Mouse (Mus musculus): Measurements from ENCODE around the gene Commd1. TPM values are rescaled to one million over a fixed set of nuclear protein-coding genes. Genes with fewer than 3 reads are reported as not detected.

Commd1 gene
- polyA plus RNA-seq, 1 experiment from 2014 or later: 372 TPM

DNA sequence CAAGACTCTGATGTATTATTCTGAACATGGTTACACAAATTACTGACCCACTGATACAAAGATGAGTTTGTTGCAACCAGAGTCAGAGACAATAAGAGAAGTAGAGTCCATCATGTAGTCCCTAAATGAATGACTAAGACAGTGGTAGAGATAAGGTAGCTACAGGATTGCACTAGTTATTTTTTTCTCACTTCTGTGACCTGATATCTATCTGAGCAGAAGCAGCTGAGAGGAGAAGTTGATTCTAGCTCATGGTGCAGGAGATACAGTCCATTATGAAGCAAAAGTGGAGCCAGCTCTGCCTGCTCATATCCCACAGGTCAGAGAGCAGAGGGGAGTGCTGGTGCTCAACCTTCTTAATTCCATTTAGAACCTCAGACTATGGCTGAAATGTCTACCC is 50.0 kb downstream of the Commd1 start:
- H3K9ac ChIP-seq: no peak overlapping the region
- H3K9me3 ChIP-seq: no peaks in the 10 kb centered on the region
- no peak overlapping the region for H3K4me2 ChIP-seq (replicated peaks)
- no peak for ATAC-seq (ENCODE audit: low FRiP score, low read depth)
- H3K36me3 ChIP-seq: peaks cover 3% of the 10 kb centered on the region; the same call in 1 of the 2 replicates
- H3K27me3 ChIP-seq: no peaks in the 10 kb centered on the region
- no peak overlapping the region for H3K4me3 ChIP-seq
- H3K4me1 ChIP-seq: no peaks in the 10 kb centered on the region
- H3K27ac ChIP-seq: no peak overlapping the region

DNA sequence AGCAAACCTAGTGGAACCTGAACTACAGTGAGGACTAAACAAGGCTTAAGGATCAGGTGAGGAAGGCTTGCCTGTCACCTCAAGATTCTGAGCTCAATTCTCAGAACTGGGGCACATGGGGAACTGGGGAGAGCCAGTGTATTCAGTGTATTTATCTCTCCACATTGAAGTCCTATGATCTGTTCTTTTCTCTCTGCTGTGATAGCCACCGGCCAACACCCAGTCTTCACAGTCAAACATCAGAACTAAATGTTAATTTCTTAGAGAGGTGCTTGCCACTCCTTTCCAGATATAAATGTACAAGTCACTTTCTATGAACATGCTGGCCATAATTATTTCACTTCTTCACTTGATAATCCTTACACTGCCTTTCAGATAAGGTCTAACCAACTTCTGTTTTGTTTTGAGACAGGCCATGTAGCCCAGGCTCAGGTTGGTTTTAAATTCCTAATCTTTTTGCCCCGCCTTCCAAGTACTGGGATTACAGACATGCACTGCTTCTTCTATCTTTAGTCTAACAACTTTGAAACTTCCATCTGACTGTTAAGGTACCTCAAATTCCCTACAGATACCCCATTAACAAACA is 50.8 kb downstream of the Commd1 start:
- ATAC-seq (ENCODE audit: low FRiP score, low read depth): no peak
- WGBS: 90% methylated on average over 2 of the region's 2 CpGs
- Histone ChIP-seq H3K4me3 (no peak overlapping the region), H3K9me3 (no peaks in the 10 kb centered on the region), H3K9ac (no peak overlapping the region), H3K36me3 (peaks cover 3% of the 10 kb centered on the region; the same call in 1 of the 2 replicates), H3K27ac (no peak overlapping the region), H3K4me1 (no peaks in the 10 kb centered on the region), H3K27me3 (no peaks in the 10 kb centered on the region), H3K4me2 (replicated peaks) (no peak overlapping the region)

DNA sequence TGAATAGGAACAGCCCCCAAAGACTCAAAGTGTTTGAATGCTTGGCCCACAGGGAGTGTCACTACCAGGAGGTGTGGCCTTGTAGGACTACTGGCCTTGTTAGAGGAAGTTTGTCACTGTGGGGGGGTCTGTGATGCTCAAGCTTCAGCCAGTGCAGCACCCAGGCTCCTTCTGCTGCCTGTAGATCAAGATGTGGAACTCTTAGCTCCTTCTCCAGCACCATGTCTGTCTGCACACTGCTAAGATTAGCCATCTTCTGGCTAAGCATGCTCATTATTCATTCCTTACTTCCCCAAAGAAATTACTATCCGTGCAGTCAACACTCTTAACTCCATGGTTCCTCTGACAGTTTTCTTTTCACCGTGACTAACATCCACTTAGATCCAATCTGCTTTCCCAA is 52.1 kb downstream of the Commd1 start:
- no peak overlapping the region for H3K4me2 ChIP-seq (replicated peaks)
- H3K9ac ChIP-seq: no peak overlapping the region
- no peak overlapping the region for H3K4me3 ChIP-seq
- H3K27me3 ChIP-seq: no peaks in the 10 kb centered on the region
- WGBS: 78% methylated on average over 2 of the region's 2 CpGs
- no peak overlapping the region for H3K27ac ChIP-seq
- no peaks in the 10 kb centered on the region for H3K4me1 ChIP-seq
- peaks cover 3% of the 10 kb centered on the region; the same call in 1 of the 2 replicates for H3K36me3 ChIP-seq
- no peak for ATAC-seq (ENCODE audit: low FRiP score, low read depth)
- no peaks in the 10 kb centered on the region for H3K9me3 ChIP-seq

DNA sequence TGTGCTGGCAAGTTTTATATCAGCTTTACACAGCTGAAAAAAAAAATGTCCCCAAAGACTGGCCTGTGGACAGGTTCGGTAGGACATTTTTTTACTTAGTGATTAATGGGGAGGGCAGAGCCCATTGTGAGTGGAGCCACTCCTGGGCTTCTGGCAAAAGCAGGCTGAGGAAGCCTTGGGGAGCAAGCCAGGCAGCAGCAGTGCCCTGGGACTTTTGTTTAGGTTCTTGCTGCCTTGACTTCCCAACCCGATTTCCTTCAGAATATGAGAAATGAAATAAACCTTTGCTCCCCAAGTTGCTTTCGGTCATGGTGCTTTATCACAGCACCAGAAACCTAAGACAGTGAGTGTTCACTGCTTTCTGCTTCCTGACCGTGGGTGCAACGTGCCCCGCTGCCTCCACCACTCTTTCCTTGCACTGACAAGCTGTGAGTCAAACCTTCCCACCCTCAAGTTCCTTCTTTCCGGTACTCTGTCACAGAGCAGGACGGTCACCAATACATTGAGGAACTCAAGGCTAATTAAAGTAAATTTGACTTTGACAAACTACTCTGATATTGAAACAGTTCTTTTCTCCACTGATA is 53.5 kb downstream of the Commd1 start:
- no peak for ATAC-seq (ENCODE audit: low FRiP score, low read depth)

DNA sequence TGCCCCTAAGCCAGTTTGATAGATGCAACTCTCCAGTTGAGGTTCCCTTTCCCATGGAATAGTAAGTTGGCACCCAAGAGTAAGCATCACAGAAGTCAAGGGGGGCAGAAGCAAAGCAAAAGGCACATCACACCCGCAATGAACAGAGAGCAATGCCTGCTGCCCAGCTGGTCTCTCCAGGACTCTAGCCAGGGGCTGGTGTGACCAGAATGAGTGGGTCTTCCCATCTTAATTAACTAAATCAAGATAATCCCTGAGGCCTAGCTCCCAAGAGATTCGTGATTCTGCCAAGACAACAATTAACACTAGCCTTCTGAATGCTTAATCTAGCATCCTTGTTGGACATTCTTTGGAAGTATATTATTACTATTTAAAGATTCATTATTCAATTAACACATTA is 58.6 kb downstream of the Commd1 start:
- ATAC-seq (ENCODE audit: low FRiP score, low read depth): no peak
- Histone ChIP-seq H3K4me3 (no peak overlapping the region), H3K4me1 (no peaks in the 10 kb centered on the region), H3K9me3 (no peaks in the 10 kb centered on the region), H3K9ac (no peak overlapping the region), H3K27ac (no peak overlapping the region), H3K4me2 (replicated peaks) (no peak overlapping the region), H3K27me3 (no peaks in the 10 kb centered on the region), H3K36me3 (no peaks in the 10 kb centered on the region)
- WGBS: 86% methylated on average over 2 of the region's 2 CpGs

More for the DNA sequence above, 53.5 kb downstream of the Commd1 start:
- no peak overlapping the region for H3K4me2 ChIP-seq (replicated peaks)
- WGBS: 79% methylated on average over 8 of the region's 8 CpGs
- no peaks in the 10 kb centered on the region for H3K9me3 ChIP-seq
- H3K27ac ChIP-seq: no peak overlapping the region
- no peak overlapping the region for H3K9ac ChIP-seq
- no peaks in the 10 kb centered on the region for H3K4me1 ChIP-seq
- H3K27me3 ChIP-seq: no peaks in the 10 kb centered on the region
- H3K36me3 ChIP-seq: peaks cover 3% of the 10 kb centered on the region; the same call in 1 of the 2 replicates
- H3K4me3 ChIP-seq: no peak overlapping the region

DNA sequence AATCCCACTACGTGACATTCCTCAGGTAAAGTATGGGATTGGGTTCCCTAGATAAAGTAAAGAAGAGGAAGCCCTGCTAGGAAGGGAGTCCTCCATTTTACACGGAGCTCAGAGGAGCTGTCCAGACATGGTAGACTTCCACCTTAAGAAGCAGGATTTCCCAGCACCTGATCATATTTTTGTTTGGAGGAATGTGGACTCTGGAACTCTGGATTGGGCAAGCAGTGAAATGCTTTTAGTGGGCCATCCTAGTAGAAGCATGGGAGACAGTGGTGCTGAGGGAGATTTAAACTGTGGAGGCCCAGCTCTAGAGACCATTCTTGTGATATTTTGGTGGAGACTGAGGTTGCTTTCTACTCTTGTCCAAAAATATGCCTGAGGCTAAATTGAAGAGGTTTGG is 59.6 kb downstream of the Commd1 start:
- no peak overlapping the region for H3K27ac ChIP-seq
- no peak overlapping the region for H3K4me3 ChIP-seq
- H3K4me1 ChIP-seq: no peaks in the 10 kb centered on the region
- 79% methylated on average over 2 of the region's 2 CpGs for WGBS
- ATAC-seq (ENCODE audit: low FRiP score, low read depth): no peak
- no peak overlapping the region for H3K4me2 ChIP-seq (replicated peaks)
- H3K27me3 ChIP-seq: no peaks in the 10 kb centered on the region
- H3K9me3 ChIP-seq: no peaks in the 10 kb centered on the region
- H3K36me3 ChIP-seq: no peaks in the 10 kb centered on the region
- no peak overlapping the region for H3K9ac ChIP-seq

DNA sequence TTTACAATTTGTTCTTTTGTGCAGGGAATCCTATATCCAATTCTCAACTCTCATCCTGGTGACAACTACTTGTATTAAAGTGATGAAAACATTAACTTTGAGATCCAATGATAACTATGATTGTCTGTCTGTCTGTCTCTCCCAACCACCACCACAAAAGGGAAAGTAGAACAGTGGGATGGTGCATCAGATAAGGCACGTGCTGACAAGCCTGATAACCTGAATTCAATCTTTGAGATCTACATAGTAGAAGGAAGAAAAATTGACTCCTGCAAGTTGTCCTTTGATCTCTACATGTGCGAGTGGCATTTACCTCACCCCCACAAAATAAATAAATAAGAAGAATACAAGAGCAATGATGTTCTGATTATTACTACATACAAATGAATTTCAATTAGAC is 62.8 kb downstream of the Commd1 start:
- H3K4me2 ChIP-seq (replicated peaks): no peak overlapping the region
- WGBS: 86% methylated on average over 2 of the region's 2 CpGs

DNA sequence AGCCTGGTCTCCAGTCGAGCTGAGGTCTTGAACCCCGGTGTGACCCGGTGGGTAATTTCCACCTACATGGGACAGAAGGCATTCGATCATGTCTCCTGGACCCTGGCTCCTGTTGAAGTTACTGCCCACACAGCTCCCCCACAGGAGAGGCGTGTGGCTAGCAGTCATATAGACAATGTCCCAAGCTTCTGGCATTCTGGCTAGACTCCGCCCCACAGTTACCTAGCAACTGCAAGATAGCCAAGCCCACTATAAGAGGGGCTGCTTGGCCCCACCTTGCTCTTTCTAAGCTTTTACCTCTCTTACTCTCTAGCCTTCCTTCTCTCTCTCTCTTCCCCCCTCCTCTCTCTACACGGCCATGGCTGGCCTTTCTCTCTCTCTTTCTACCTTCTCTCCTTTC is 64.4 kb downstream of the Commd1 start:
- H3K4me2 ChIP-seq (replicated peaks): no peak overlapping the region
- ATAC-seq (ENCODE audit: low FRiP score, low read depth): no peak
- H3K27ac ChIP-seq: no peak overlapping the region
- no peak overlapping the region for H3K9ac ChIP-seq
- no peak overlapping the region for H3K4me3 ChIP-seq
- no peaks in the 10 kb centered on the region for H3K4me1 ChIP-seq
- 92% methylated on average over 7 of the region's 7 CpGs for WGBS
- no peaks in the 10 kb centered on the region for H3K9me3 ChIP-seq
- no peaks in the 10 kb centered on the region for H3K27me3 ChIP-seq
- H3K36me3 ChIP-seq: 0 out of 2 replicates have a peak, but pooled peaks cover 4% of the 10 kb centered on the region

More for the DNA sequence above, 62.8 kb downstream of the Commd1 start:
- Histone ChIP-seq H3K36me3 (0 out of 2 replicates have a peak, but pooled peaks cover 4% of the 10 kb centered on the region), H3K27ac (no peak overlapping the region), H3K4me1 (no peaks in the 10 kb centered on the region), H3K9ac (no peak overlapping the region), H3K4me3 (no peak overlapping the region), H3K9me3 (no peaks in the 10 kb centered on the region), H3K27me3 (no peaks in the 10 kb centered on the region)
- no peak for ATAC-seq (ENCODE audit: low FRiP score, low read depth)

DNA sequence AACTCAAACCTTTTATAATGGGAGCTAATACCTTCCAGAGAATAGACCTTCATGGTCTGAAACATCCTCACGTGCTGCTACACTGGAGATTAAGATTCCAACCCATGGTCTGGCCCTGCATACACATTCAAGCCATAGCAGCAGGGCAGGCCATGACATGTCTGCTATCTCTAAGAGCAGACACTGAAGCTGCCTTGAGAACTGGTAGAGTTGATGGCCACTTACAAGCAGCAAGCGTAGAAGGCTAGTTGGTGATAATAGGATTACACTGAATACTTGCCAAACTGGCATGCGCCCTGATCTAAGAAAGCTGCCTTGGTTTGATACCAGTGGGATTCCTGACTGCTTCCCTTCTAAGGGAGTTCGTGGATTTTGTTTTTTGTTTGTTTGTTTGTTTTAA is 68.4 kb downstream of the Commd1 start:
- no peak for ATAC-seq (ENCODE audit: low FRiP score, low read depth)
- Histone ChIP-seq H3K4me3 (no peak overlapping the region), H3K4me1 (0 out of 2 replicates have a peak, but pooled peaks cover 5% of the 10 kb centered on the region), H3K36me3 (peaks cover 4% of the 10 kb centered on the region; the same call in 1 of the 2 replicates), H3K27ac (no peak overlapping the region), H3K9ac (no peak overlapping the region), H3K4me2 (replicated peaks) (no peak overlapping the region), H3K9me3 (no peaks in the 10 kb centered on the region), H3K27me3 (no peaks in the 10 kb centered on the region)
- 88% methylated on average over 4 of the region's 4 CpGs for WGBS

DNA sequence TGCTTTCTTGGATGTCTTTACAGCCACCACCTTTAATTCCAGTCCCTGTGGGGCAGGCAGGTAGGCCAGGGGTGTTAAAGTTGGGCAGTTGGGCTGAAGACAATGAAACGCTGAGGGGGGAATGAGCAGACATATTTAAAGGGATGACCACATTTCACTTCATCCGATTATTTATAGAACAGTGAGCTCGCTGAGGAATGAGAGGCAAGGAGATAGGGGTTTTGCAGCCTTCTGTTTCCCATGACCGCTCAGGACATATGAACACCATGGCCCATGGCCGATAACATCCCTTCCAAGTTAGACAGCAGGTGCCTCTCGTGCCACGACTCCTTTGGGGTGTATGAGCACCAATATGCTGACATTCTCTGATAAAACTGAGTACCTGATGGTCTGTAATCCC is 70.4 kb downstream of the Commd1 start:
- no peak overlapping the region for H3K4me2 ChIP-seq (replicated peaks)
- no peak for ATAC-seq (ENCODE audit: low FRiP score, low read depth)

DNA sequence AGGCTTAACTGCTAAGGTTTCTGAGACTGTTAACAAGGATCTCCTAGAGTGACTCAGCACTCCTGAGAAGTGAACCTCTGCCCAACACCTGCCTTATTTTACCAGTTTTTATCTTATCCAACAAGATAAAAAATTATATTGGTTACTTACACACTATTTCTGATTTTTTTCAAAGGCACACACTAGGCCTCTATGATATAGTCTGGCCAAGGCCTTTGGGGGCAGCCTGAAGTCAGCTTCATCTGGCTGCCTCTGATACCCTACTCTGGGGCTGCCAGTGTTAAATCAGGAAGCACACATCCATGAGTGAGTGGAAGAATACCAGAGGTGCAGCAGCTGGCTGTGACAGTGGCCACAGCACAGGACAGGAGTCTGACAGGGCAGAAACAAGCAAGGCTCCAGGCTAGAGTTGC is 75.7 kb downstream of the Commd1 start:
- Histone ChIP-seq H3K4me1 (0 out of 2 replicates have a peak, but pooled peaks cover 5% of the 10 kb centered on the region), H3K9ac (no peak overlapping the region), H3K9me3 (no peaks in the 10 kb centered on the region), H3K4me3 (no peak overlapping the region), H3K27ac (no peak overlapping the region), H3K36me3 (no peaks in the 10 kb centered on the region), H3K27me3 (no peaks in the 10 kb centered on the region), H3K4me2 (replicated peaks) (no peak overlapping the region)
- no peak for ATAC-seq (ENCODE audit: low FRiP score, low read depth)

More for the DNA sequence above, 70.4 kb downstream of the Commd1 start:
- H3K4me1 ChIP-seq: 0 out of 2 replicates have a peak, but pooled peaks cover 5% of the 10 kb centered on the region
- 89% methylated on average over 7 of the region's 7 CpGs for WGBS
- H3K9me3 ChIP-seq: no peaks in the 10 kb centered on the region
- no peak overlapping the region for H3K27ac ChIP-seq
- no peaks in the 10 kb centered on the region; the same call in 1 of the 2 replicates for H3K36me3 ChIP-seq
- H3K9ac ChIP-seq: no peak overlapping the region
- no peak overlapping the region for H3K4me3 ChIP-seq
- no peaks in the 10 kb centered on the region for H3K27me3 ChIP-seq

DNA sequence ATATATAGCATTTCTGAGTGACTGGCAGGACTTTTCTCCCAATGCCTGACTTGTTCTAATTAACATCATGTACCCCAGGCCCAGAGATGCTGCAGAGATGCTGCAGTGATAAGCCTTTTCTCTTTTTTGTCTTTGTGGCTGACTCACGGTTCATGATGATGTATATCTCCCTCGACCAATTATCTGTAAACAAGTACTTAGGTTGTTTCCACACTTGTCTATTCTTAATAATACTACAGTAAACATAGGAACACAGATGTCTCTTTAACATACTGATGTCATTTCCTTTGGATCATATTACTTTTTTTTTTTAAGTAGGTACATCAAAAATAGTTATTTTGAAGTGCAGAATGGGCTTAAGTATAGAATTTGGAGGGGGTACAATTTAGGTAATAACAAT is 79.3 kb downstream of the Commd1 start:
- 86% methylated on average over 2 of the region's 2 CpGs for WGBS
- H3K9ac ChIP-seq: no peak overlapping the region
- H3K4me3 ChIP-seq: no peak overlapping the region
- peaks cover 22% of the 10 kb centered on the region for H3K36me3 ChIP-seq
- no peak overlapping the region for H3K4me2 ChIP-seq (replicated peaks)
- H3K9me3 ChIP-seq: no peaks in the 10 kb centered on the region
- no peaks in the 10 kb centered on the region for H3K4me1 ChIP-seq
- H3K27me3 ChIP-seq: no peaks in the 10 kb centered on the region
- H3K27ac ChIP-seq: no peak overlapping the region
- no peak for ATAC-seq (ENCODE audit: low FRiP score, low read depth)

DNA sequence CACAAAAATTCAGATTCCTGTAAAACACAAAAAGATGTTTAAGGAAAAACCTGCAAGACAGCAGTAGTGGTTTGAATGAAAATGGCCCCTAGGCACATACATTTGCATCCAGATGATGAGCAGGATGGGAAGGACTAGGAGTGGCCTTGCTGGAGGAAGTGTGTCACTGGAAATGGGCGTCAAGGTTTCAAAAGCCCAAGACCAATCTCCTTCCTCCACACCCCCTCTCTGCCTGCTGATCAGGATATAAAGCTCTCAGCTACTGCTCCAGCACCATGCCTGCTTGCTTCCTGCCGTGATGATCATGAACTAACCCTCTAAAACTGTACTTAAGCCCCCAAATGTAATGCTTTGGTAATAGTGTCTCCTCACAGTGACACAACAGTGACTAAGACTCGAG is 82.1 kb downstream of the Commd1 start:
- H3K36me3 ChIP-seq: peaks cover 22% of the 10 kb centered on the region
- no peaks in the 10 kb centered on the region for H3K27me3 ChIP-seq
- H3K4me2 ChIP-seq (replicated peaks): no peak overlapping the region
- WGBS: 79% methylated on average over 3 of the region's 3 CpGs
- H3K27ac ChIP-seq: no peak overlapping the region
- H3K9ac ChIP-seq: no peak overlapping the region
- no peaks in the 10 kb centered on the region for H3K9me3 ChIP-seq
- no peak for ATAC-seq (ENCODE audit: low FRiP score, low read depth)
- H3K4me3 ChIP-seq: no peak overlapping the region
- H3K4me1 ChIP-seq: no peaks in the 10 kb centered on the region
